Mouse (Mus musculus): ENCODE results near the gene Nans. TPM values are rescaled to one million over a fixed set of nuclear protein-coding genes. Genes with fewer than 3 reads are reported as not detected.

Gene Nans
- polyA plus RNA-seq, 1 experiment from 2014 or later, result 64.7 TPM

GRCm38 (mm10) chr4:46452855-46453719 lies 36.0 kb upstream of the Nans start:
- H3K4me3 ChIP-seq, result peak overlapping the region; percentile 90
- H3K9ac ChIP-seq, result peak overlapping the region; percentile 95
- peak overlapping the region; percentile 89 for H3K4me2 ChIP-seq
- no peaks in the 10 kb centered on the region for H3K9me3 ChIP-seq
- no peaks in the 10 kb centered on the region for H3K36me3 ChIP-seq
- H3K27ac ChIP-seq, result peak overlapping the region; percentile 98; the same call in 1 of the 2 replicates
- H3K4me1 ChIP-seq (replicated peaks), result peaks cover 34% of the 10 kb centered on the region
- 35% methylated on average over 13 of the region's 13 CpGs for WGBS
- no peak for ATAC-seq (ENCODE audit: low FRiP score)
- no peaks in the 10 kb centered on the region for H3K27me3 ChIP-seq

DNA sequence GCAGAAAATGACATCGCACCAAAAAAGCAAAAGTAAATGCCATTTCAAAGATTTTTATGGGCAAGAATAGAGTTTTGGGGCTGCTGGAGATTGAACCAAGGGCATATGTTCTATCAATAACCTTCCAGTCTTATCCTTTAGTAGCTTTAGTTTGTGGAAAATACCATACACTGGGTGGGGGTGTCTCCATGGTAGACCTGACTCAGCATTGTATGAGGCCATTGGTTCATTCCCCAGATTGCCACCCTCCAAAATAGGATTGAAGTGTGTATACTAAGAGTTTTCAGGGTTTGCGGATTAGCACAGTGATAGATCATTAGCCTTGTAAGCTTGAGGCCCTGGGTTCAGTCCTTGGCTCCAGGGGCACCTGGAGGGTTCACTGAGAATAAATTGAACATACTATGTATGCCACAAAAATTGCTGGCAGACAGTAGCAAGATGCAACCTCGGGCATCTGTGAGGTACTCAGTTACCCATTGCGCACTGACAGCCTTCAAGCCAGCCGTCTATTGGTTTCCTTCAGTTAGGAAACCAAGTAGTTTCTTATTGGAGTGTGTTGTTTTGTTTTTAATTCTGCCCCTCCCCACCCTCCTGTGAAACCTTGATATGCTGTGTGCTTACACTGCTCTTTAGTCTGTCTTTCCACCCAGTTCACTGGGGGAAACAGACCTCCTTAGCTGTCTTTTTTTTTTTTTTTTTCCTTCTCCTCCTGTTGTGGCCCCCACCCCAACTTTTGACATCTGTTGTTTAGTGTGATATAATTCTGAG lies 34.8 kb upstream of the Nans start:
- 85% methylated on average over 5 of the region's 5 CpGs for WGBS
- H3K27me3 ChIP-seq, result no peaks in the 10 kb centered on the region
- H3K4me1 ChIP-seq (replicated peaks), result peaks cover 29% of the 10 kb centered on the region
- no peak overlapping the region for H3K4me3 ChIP-seq
- H3K4me2 ChIP-seq, result no peak overlapping the region
- ATAC-seq (ENCODE audit: low FRiP score), result no peak
- no peak overlapping the region; the same call in 1 of the 2 replicates for H3K27ac ChIP-seq
- no peak overlapping the region for H3K9ac ChIP-seq
- no peaks in the 10 kb centered on the region for H3K36me3 ChIP-seq
- H3K9me3 ChIP-seq, result no peaks in the 10 kb centered on the region

DNA sequence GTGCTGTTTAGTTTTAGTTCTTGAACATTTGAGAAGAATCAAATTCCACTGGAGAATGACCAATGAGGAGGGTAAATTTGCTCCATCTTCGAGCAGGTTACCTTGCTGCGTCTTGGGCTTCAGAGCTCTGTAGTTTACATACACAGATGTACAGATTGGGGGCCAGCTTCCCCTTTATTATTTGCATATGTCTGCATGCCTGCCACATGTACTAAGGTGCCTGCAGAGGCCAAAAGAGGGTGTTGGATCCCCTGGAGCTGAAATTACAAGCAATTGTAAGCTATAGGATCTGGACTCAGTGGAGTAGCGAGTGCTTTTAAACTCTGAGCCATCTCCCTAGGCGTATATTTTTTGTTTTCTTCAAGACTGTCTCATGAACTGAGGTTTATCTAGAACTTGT lies 32.3 kb upstream of the Nans start:
- Histone ChIP-seq H3K9ac (no peak overlapping the region), H3K36me3 (peaks cover 5% of the 10 kb centered on the region), H3K4me1 (replicated peaks) (peaks cover 24% of the 10 kb centered on the region), H3K4me2 (no peak overlapping the region), H3K9me3 (no peaks in the 10 kb centered on the region), H3K27me3 (no peaks in the 10 kb centered on the region), H3K4me3 (no peak overlapping the region), H3K27ac (no peak overlapping the region)
- ATAC-seq (ENCODE audit: low FRiP score), result no peak
- WGBS, result 92% methylated on average over 4 of the region's 4 CpGs

- H3K4me2 ChIP-seq, result no peak overlapping the region
- H3K27me3 ChIP-seq, result no peaks in the 10 kb centered on the region
- no peak overlapping the region for H3K4me3 ChIP-seq
- no peak overlapping the region for H3K27ac ChIP-seq
- no peak overlapping the region for H3K9ac ChIP-seq
- peaks cover 5% of the 10 kb centered on the region for H3K36me3 ChIP-seq
- no peaks in the 10 kb centered on the region for H3K9me3 ChIP-seq
- H3K4me1 ChIP-seq (replicated peaks), result peaks cover 24% of the 10 kb centered on the region
- WGBS, result 99% methylated on average over 3 of the region's 3 CpGs
- ATAC-seq (ENCODE audit: low FRiP score), result no peak
Measured at GRCm38 (mm10) chr4:46457186-46457585, 31.9 kb upstream of the Nans start.

DNA sequence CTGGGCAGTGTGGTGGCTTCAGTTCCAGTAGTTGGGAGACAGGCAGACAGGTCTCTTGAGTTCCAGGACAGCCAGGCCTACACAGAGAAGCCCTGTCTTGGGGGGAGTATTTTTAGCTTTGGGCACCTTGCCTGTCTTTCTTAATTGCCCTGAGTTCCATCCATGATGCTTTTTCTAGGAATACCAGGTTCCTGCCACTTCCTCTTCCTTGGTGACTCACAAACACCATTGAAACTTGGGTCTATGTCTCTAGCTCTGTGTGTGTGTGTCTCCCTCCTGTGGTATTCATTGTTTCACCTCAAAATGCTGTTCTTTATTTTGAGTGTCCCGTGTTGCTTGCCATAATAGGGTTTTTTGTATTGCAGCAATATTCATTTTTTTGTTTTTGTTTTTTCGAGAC lies 30.6 kb upstream of the Nans start:
- WGBS, result 88% methylated on average over 2 of the region's 2 CpGs
- no peak overlapping the region for H3K4me3 ChIP-seq

DNA sequence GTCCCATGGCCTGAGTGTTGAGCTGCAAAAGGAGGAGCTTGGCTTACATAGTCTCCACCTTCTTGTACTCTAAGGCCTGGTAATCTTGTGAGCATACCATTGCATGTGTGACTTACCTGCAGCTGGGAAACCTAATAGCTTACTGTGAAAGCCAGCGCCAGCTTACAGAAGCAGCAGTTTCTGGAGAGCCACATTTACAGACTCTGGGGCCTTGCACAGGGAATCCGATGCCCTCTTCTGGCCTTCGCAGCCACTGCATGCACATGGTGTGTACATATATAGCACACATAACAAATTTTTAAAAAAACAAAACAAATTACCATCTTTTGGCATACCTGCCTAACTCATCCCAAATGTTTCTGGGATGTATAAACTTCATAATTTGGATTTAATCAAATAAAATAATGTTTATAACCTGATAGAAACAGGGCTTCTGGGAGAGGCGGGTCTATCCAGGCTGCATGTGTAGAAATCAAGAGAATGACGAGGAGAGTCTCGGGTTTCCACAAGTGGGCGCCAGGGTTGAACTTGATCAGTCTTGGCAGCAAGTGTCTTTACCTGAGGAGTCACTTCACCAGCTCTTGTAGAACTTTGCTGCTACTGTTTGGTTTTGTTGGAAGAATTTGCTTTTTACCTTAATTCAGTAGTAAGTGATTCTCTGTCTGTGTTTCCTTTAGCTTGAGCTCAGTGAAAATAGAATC lies 25.8 kb upstream of the Nans start:
- peaks cover 58% of the 10 kb centered on the region for H3K36me3 ChIP-seq
- WGBS, result 89% methylated on average over 7 of the region's 7 CpGs

More for the DNA sequence above, 30.6 kb upstream of the Nans start:
- H3K9me3 ChIP-seq, result no peaks in the 10 kb centered on the region
- H3K4me2 ChIP-seq, result no peak overlapping the region
- ATAC-seq (ENCODE audit: low FRiP score), result no peak
- no peak overlapping the region for H3K9ac ChIP-seq
- no peaks in the 10 kb centered on the region for H3K27me3 ChIP-seq
- no peak overlapping the region for H3K27ac ChIP-seq
- peaks cover 15% of the 10 kb centered on the region for H3K36me3 ChIP-seq
- peaks cover 13% of the 10 kb centered on the region for H3K4me1 ChIP-seq (replicated peaks)

GRCm38 (mm10) chr4:46465740-46466139 lies 23.3 kb upstream of the Nans start:
- ATAC-seq (ENCODE audit: low FRiP score), result no peak
- Histone ChIP-seq H3K9me3 (no peaks in the 10 kb centered on the region), H3K4me2 (no peak overlapping the region), H3K4me3 (no peak overlapping the region), H3K27me3 (no peaks in the 10 kb centered on the region), H3K9ac (no peak overlapping the region), H3K27ac (no peak overlapping the region), H3K36me3 (peaks cover 83% of the 10 kb centered on the region), H3K4me1 (replicated peaks) (no peaks in the 10 kb centered on the region)
- 90% methylated on average over 3 of the region's 3 CpGs for WGBS

More for the DNA sequence above, 25.8 kb upstream of the Nans start:
- H3K4me1 ChIP-seq (replicated peaks), result no peaks in the 10 kb centered on the region
- H3K9ac ChIP-seq, result no peak overlapping the region
- no peak overlapping the region for H3K4me3 ChIP-seq
- no peaks in the 10 kb centered on the region for H3K27me3 ChIP-seq
- no peaks in the 10 kb centered on the region for H3K9me3 ChIP-seq
- no peak overlapping the region for H3K4me2 ChIP-seq
- ATAC-seq (ENCODE audit: low FRiP score), result no peak
- H3K27ac ChIP-seq, result no peak overlapping the region

DNA sequence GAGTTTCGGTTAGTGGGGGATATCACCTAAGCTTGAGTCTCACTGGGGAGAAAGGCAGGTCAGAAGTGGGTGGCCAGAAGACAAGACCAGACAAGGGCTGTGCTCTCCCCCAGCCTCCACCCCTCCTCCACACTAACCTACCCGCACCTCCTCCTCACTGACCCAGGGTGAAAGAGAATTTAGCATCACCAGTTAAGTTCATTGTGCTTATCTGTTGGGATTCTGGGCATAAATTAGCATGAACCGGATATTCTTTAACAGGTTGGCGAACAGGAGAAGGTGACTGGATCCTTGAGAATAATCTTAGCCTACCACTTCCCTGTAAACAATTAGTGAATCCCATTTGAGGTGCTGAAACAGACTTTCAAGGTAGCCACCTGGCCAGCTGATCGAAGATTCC lies 13.9 kb upstream of the Nans start:
- ATAC-seq (ENCODE audit: low FRiP score), result no peak
- no peak overlapping the region for H3K4me3 ChIP-seq
- H3K27ac ChIP-seq, result no peak overlapping the region
- no peak overlapping the region for H3K9ac ChIP-seq
- no peaks in the 10 kb centered on the region for H3K27me3 ChIP-seq
- H3K36me3 ChIP-seq, result peaks cover 64% of the 10 kb centered on the region
- 95% methylated on average over 5 of the region's 5 CpGs for WGBS
- no peaks in the 10 kb centered on the region for H3K4me1 ChIP-seq (replicated peaks)
- H3K9me3 ChIP-seq, result no peaks in the 10 kb centered on the region
- H3K4me2 ChIP-seq, result no peak overlapping the region

GRCm38 (mm10) chr4:46479081-46479480 lies 10.0 kb upstream of the Nans start:
- WGBS, result 95% methylated on average over 2 of the region's 2 CpGs
- Histone ChIP-seq H3K4me1 (replicated peaks) (no peaks in the 10 kb centered on the region), H3K36me3 (peaks cover 31% of the 10 kb centered on the region), H3K27ac (no peak overlapping the region), H3K9ac (no peak overlapping the region), H3K9me3 (no peaks in the 10 kb centered on the region), H3K4me2 (no peak overlapping the region), H3K4me3 (no peak overlapping the region), H3K27me3 (no peaks in the 10 kb centered on the region)
- no peak for ATAC-seq (ENCODE audit: low FRiP score)

DNA sequence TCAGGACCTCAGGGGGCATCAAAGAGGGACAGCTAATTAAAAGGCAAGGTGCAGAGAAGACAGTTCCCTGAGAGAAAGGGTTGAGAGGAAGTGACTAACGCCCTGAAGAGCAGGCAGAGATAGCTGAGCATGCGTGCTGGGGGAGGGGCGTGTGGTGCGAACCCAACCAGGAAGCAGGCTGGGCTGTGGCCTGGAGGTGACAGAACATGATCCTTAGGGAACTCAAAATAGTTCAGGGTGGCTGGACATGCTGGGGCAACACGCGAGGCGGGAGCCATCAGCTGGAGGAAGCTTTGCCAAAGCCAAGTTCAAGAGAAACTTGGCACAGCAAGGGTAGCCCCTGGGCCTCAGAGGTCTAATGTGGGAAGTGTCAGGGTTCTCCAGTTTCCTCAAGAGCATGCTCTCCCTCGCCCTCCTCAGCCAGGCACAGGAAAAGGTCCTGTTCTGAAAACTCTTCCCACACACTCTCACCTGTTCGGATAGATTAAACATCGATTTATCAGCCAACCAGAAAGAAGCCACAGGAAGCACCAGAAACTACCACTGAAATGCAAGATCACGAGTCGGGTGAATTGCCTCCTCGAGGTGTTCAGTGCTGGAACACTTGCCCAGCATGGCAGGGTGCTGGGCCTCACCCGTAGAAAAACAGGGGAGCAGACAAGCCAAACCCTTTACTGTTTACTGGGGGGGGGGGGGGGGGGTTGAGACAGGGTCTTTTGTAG lies 3.2 kb upstream of the Nans start:
- no peak overlapping the region for H3K4me3 ChIP-seq
- no peak overlapping the region for H3K4me2 ChIP-seq
- H3K27ac ChIP-seq, result no peak overlapping the region
- no peak overlapping the region for H3K9ac ChIP-seq
- H3K4me1 ChIP-seq (replicated peaks), result peaks cover 11% of the 10 kb centered on the region
- ATAC-seq (ENCODE audit: low FRiP score), result no peak
- WGBS, result 63% methylated on average over 14 of the region's 14 CpGs
- H3K27me3 ChIP-seq, result no peaks in the 10 kb centered on the region
- 0 out of 2 replicates have a peak, but pooled peaks cover 4% of the 10 kb centered on the region for H3K9me3 ChIP-seq
- no peaks in the 10 kb centered on the region for H3K36me3 ChIP-seq

- Histone ChIP-seq H3K27me3 (no peaks in the 10 kb centered on the region), H3K4me3 (no peak overlapping the region), H3K9ac (no peak overlapping the region), H3K4me2 (no peak overlapping the region), H3K36me3 (no peaks in the 10 kb centered on the region), H3K4me1 (replicated peaks) (peaks cover 14% of the 10 kb centered on the region), H3K27ac (no peak overlapping the region), H3K9me3 (0 out of 2 replicates have a peak, but pooled peaks cover 4% of the 10 kb centered on the region)
- WGBS, result 90% methylated on average over 5 of the region's 5 CpGs
- ATAC-seq (ENCODE audit: low FRiP score), result no peak
Measured at GRCm38 (mm10) chr4:46487348-46487747, 1.7 kb upstream of the Nans start.

Data from hindbrain, embryonic 13.5 days (tissue).